Mouse (Mus musculus): Measurements from ENCODE around the gene Nek1. TPM values are rescaled to one million over a fixed set of nuclear protein-coding genes. Genes with fewer than 3 reads are reported as not detected.

The Nek1 gene
- polyA plus RNA-seq, 1 experiment: 2.9 TPM

DNA sequence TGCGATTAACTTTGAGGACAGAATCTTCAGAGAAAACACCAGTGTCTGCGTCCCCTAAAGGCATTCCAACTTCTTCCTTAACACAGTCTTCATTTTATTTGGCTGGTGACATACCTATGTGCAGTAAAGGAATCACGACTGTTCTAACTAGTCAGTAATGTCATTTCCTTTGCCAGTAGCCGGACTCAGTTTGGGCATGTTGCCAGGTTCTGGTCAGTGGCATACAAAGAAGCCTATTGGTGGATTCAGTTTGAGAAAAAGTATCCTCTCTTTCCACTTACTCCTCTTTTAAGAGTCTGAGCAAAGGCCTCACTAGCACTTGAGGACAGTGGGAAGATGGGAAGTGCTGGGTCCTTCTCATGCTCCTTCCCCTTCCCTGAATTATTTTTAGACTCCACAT lies 21.2 kb upstream of the Nek1 start:
- H3K27me3 ChIP-seq (replicated peaks; ENCODE audit: control insufficient read depth, insufficient read depth, low read length): no peaks in the 10 kb centered on the region
- peaks cover 11% of the 10 kb centered on the region for H3K4me1 ChIP-seq (ENCODE audit: control insufficient read depth, insufficient read depth, low read length)
- no peak for TF ChIP-seq POLR2A (IDR thresholded peaks at IDR 0.05; ENCODE audit: low read depth, low read length)
- H3K4me3 ChIP-seq (ENCODE audit: insufficient read depth, low read depth, low read length): no peak overlapping the region
- H3K27ac ChIP-seq (ENCODE audit: insufficient read depth, low read depth, low read length): no peak overlapping the region
- peak; percentile 66 for DNase-seq
- 44% methylated on average over 4 of the region's 4 CpGs for WGBS
- H3K36me3 ChIP-seq (ENCODE audit: control insufficient read depth, insufficient read depth, low read length): no peaks in the 10 kb centered on the region

DNA sequence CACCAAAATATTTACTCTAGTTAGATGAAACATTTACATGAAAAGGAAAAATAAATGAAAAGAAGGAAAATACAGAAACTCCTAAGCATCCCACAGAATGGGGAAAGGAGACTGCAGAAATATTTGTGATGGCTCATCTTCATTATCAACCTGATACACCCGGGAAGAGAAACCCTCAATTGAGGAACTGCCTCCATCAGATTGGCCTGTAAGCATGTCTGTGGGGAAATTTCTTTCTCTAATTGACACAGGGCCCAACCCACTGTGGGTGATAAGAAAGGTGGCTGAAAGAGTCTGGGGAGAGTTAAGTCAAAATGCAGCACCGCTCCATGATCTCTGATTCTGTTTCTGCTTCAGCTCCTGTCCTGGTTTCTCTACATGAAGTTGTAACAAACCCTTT lies 19.5 kb upstream of the Nek1 start:
- H3K4me1 ChIP-seq (ENCODE audit: control insufficient read depth, insufficient read depth, low read length): peaks cover 17% of the 10 kb centered on the region
- no peaks in the 10 kb centered on the region for H3K36me3 ChIP-seq (ENCODE audit: control insufficient read depth, insufficient read depth, low read length)
- WGBS: 76% methylated on average over 2 of the region's 2 CpGs
- TF ChIP-seq POLR2A (IDR thresholded peaks at IDR 0.05; ENCODE audit: low read depth, low read length) (no peak), CTCF (conservative IDR thresholded peaks at IDR 0.05; ENCODE audit: insufficient read depth, insufficient read length, low read depth, low read length) (no peak)
- DNase-seq: no peak
- no peak overlapping the region for H3K27ac ChIP-seq (ENCODE audit: insufficient read depth, low read depth, low read length)
- no peaks in the 10 kb centered on the region for H3K27me3 ChIP-seq (replicated peaks; ENCODE audit: control insufficient read depth, insufficient read depth, low read length)
- no peak overlapping the region for H3K4me3 ChIP-seq (ENCODE audit: insufficient read depth, low read depth, low read length)

DNA sequence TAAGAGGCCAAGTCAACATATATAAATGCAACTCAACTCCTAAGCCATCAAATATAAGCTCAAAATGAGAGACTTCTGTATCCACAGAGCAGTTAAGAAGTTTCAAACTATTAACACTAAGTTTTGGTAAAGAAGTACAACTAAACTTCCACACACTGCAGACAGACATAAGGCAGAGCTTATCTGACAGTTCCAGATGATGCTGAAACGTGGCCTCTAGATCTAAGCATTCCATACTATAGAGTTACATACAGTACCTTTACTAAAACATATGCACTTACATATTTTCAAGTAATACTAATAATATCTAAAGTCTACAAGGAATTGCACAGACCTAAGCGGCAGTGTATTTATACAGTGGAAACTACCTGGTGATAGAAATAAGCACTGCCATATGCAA lies 18.2 kb upstream of the Nek1 start:
- peaks cover 24% of the 10 kb centered on the region for H3K4me1 ChIP-seq (ENCODE audit: control insufficient read depth, insufficient read depth, low read length)
- no peak for TF ChIP-seq CTCF (conservative IDR thresholded peaks at IDR 0.05; ENCODE audit: insufficient read depth, insufficient read length, low read depth, low read length)
- TF ChIP-seq POLR2A (IDR thresholded peaks at IDR 0.05; ENCODE audit: low read depth, low read length): no peak
- 90% methylated on average over 2 of the region's 2 CpGs for WGBS
- H3K36me3 ChIP-seq (ENCODE audit: control insufficient read depth, insufficient read depth, low read length): no peaks in the 10 kb centered on the region
- no peak for DNase-seq
- H3K27me3 ChIP-seq (replicated peaks; ENCODE audit: control insufficient read depth, insufficient read depth, low read length): no peaks in the 10 kb centered on the region
- no peak overlapping the region for H3K27ac ChIP-seq (ENCODE audit: insufficient read depth, low read depth, low read length)
- no peak overlapping the region for H3K4me3 ChIP-seq (ENCODE audit: insufficient read depth, low read depth, low read length)

DNA sequence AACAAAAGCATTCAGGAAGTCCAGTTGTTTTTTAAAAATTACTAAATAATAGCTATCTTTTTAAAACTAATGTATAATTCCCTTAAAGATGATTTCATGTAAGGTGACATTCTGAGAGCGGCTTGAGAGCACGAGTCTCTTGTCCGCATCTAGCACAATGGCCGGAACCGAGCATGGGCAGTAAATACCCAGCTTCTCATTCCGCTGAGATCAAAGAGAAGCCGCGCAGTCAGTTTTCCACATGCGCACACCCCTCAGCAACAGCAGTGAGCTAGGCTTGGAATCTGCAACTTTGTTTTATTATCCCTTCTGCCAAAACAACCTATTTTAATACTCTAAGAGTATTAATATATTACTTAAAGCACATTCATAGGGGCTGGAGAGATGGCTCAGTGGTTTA lies 16.2 kb upstream of the Nek1 start:
- H3K4me1 ChIP-seq (ENCODE audit: control insufficient read depth, insufficient read depth, low read length): peaks cover 24% of the 10 kb centered on the region
- DNase-seq: no peak
- no peak overlapping the region for H3K27ac ChIP-seq (ENCODE audit: insufficient read depth, low read depth, low read length)
- H3K27me3 ChIP-seq (replicated peaks; ENCODE audit: control insufficient read depth, insufficient read depth, low read length): no peaks in the 10 kb centered on the region
- TF ChIP-seq CTCF (conservative IDR thresholded peaks at IDR 0.05; ENCODE audit: insufficient read depth, insufficient read length, low read depth, low read length) (no peak), POLR2A (IDR thresholded peaks at IDR 0.05; ENCODE audit: low read depth, low read length) (no peak)
- no peaks in the 10 kb centered on the region for H3K36me3 ChIP-seq (ENCODE audit: control insufficient read depth, insufficient read depth, low read length)
- 75% methylated on average over 9 of the region's 9 CpGs for WGBS
- H3K4me3 ChIP-seq (ENCODE audit: insufficient read depth, low read depth, low read length): no peak overlapping the region

DNA sequence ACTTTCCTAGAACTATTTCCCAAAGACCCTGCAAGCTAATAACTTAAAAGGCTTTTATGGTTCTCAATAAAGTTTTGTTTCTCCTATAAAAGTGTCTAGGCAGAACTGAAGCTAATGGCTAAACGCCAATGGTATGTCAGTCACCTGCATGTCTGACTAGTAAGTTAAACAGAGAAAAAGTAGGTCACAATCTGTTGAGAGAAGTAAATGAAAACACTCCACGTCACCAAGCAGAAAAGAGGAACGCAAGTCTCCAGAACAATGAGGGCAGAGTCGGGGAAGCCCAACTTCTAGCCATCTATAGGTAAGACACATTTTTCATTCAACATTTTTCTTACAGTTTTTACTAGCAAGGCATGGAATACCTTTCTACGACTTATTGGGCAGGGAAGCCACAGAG lies 14.5 kb upstream of the Nek1 start:
- H3K27me3 ChIP-seq (replicated peaks; ENCODE audit: control insufficient read depth, insufficient read depth, low read length): no peaks in the 10 kb centered on the region
- no peak overlapping the region for H3K27ac ChIP-seq (ENCODE audit: insufficient read depth, low read depth, low read length)
- H3K4me1 ChIP-seq (ENCODE audit: control insufficient read depth, insufficient read depth, low read length): peaks cover 22% of the 10 kb centered on the region
- TF ChIP-seq CTCF (conservative IDR thresholded peaks at IDR 0.05; ENCODE audit: insufficient read depth, insufficient read length, low read depth, low read length) (no peak), POLR2A (IDR thresholded peaks at IDR 0.05; ENCODE audit: low read depth, low read length) (no peak)
- peak; percentile 33 for DNase-seq
- no peak overlapping the region for H3K4me3 ChIP-seq (ENCODE audit: insufficient read depth, low read depth, low read length)
- no peaks in the 10 kb centered on the region for H3K36me3 ChIP-seq (ENCODE audit: control insufficient read depth, insufficient read depth, low read length)
- 38% methylated on average over 5 of the region's 5 CpGs for WGBS

DNA sequence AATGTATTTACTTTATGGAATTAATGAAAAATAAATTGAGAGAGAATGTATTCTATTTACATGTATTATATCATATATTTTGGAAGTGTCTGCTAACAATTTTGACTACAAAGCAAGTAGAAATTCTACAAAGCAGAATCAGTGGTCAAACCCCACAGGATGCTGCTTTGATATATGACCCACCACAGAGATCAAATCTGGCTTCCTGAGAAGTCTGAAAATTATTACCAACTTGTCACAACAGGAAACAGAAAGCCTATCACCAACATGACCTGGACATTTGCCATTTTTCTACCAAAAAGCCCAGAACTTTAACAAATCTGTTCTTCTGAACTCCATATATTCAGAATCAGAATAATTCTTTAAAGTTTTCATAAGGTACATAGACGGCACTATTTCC lies 11.6 kb upstream of the Nek1 start:
- TF ChIP-seq POLR2A (IDR thresholded peaks at IDR 0.05; ENCODE audit: low read depth, low read length) (no peak), CTCF (conservative IDR thresholded peaks at IDR 0.05; ENCODE audit: insufficient read depth, insufficient read length, low read depth, low read length) (no peak)
- Histone ChIP-seq H3K4me1 (ENCODE audit: control insufficient read depth, insufficient read depth, low read length) (peaks cover 21% of the 10 kb centered on the region), H3K36me3 (ENCODE audit: control insufficient read depth, insufficient read depth, low read length) (no peaks in the 10 kb centered on the region), H3K4me3 (ENCODE audit: insufficient read depth, low read depth, low read length) (no peak overlapping the region), H3K27me3 (replicated peaks; ENCODE audit: control insufficient read depth, insufficient read depth, low read length) (no peaks in the 10 kb centered on the region), H3K27ac (ENCODE audit: insufficient read depth, low read depth, low read length) (no peak overlapping the region)
- peak; percentile 44 for DNase-seq
- WGBS: 6% methylated on average over 1 of the region's 1 CpGs

DNA sequence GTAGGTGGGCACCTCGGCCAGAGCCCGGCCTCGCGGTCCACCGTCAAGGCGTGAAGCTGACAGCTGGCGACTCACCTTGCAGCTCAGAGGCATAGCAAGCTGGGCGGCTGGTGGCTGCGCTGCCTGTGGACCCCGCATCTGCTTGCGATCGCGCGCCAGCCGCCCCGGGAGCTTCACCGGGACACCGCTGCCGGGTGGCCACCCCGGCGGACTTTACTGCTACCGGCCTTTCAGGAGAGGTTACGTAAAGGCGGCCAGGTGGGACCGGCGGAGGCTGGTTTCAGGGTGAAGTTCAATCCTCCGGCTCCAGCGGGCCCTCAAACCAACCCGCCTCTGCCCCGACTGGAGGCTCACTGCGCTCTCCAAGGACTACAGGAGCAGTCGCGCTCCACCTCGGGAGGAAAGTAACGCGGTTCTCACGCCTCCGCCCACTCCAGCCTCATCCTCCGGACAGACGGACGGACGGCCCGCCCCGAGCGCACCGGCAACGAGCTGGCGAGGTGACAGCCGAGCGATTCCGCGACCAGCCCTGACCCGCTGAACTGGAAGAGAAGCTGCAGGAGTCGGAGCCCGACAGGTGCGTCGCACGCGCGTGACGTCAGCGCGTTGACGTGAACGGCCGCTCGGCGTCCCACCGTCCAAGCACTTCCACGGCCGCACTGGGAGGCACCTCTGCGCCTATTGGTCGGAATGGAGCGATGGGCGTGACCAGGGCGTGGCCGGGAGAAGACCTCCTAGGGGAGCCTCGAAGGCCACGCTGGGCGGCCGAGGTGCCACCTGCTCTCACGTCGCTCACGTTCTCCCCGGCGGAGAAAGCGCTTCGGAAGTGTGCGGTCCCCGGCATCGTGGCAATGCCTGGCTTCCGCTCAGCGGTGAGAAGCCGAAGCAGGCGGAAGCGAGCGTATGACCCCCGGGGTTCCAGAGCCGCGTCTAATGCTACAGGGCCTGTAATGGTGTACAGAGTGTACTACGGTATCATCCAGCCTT lies 10.0 kb upstream of the Nek1 start, which contains the start of gene Clcn3:
Gene Clcn3 (minus strand): TSS at position 600 of the 987 bp plus-strand sequence.
- Histone ChIP-seq H3K27ac (ENCODE audit: insufficient read depth, low read depth, low read length) (peak within 1 kb of the TSS; percentile 88), H3K4me1 (ENCODE audit: control insufficient read depth, insufficient read depth, low read length) (peaks cover 12% of the 10 kb centered on the region; the same call in 1 of the 2 replicates), H3K4me3 (ENCODE audit: insufficient read depth, low read depth, low read length) (peak within 1 kb of the TSS; percentile 78), H3K27me3 (replicated peaks; ENCODE audit: control insufficient read depth, insufficient read depth, low read length) (no peaks in the 10 kb centered on the region), H3K36me3 (ENCODE audit: control insufficient read depth, insufficient read depth, low read length) (no peaks in the 10 kb centered on the region)
- TF ChIP-seq POLR2A (IDR thresholded peaks at IDR 0.05; ENCODE audit: low read depth, low read length): peak; percentile 89
- TF ChIP-seq CTCF (conservative IDR thresholded peaks at IDR 0.05; ENCODE audit: insufficient read depth, insufficient read length, low read depth, low read length): no peak
- DNase-seq: peak; percentile 99
- WGBS: under 1% methylated on average over 101 of the region's 101 CpGs
